Mouse (Mus musculus) stomach, postnatal 0 days (tissue): ENCODE results near the gene Lama4. TPM values are rescaled to one million over a fixed set of nuclear protein-coding genes. Genes with fewer than 3 reads are reported as not detected.

Source experiments
- ATAC-seq: fragments of 200-750 bp; cut with Nextera tagmentation; 2 replicates; pipeline ENCODE4 v1.8.0; 2017; ENCODE audit not compliant: low FRiP score, low TSS enrichment
- DNase-seq: peaks from one replicate; pipeline ENCODE4 v3.0.0-alpha.2; 2016; ENCODE audit warnings: low spot score
- H3K27ac ChIP-seq: fragments of 300-500 bp; sonication (generic); replicated peaks from 2 replicates; pipeline ENCODE4 v1.5.1; 2014; ENCODE audit warnings: mild to moderate bottlenecking, control low read depth
- H3K27me3 ChIP-seq: fragments of 300-500 bp; sonication (generic); 2 replicates; pipeline ENCODE4 v1.6.1; 2014; ENCODE audit warnings: low read length; ENCODE audit not compliant: control insufficient read depth, insufficient read depth
- H3K36me3 ChIP-seq: fragments of 300-500 bp; sonication (generic); 2 replicates; pipeline ENCODE4 v1.6.1; 2014; ENCODE audit warnings: low read length, mixed read lengths; ENCODE audit not compliant: control insufficient read depth, insufficient read depth
- H3K4me1 ChIP-seq: fragments of 300-500 bp; sonication (generic); replicated peaks from 2 replicates; pipeline ENCODE4 v1.6.1; 2014; ENCODE audit warnings: antibody characterized with exemption; ENCODE audit not compliant: control insufficient read depth, insufficient read depth
- H3K4me2 ChIP-seq: fragments of 300-500 bp; sonication (generic); replicated peaks from 2 replicates; pipeline ENCODE4 v1.6.1; 2014; ENCODE audit warnings: low read depth, mild to moderate bottlenecking, control low read depth, moderate library complexity
- H3K4me3 ChIP-seq: fragments of 300-500 bp; sonication (generic); 2 replicates; pipeline ENCODE4 v1.5.1; 2014; ENCODE audit warnings: low read depth, low read length, control low read depth
- H3K9ac ChIP-seq: fragments of 300-500 bp; sonication (generic); 2 replicates; pipeline ENCODE4 v1.6.1; 2014; ENCODE audit warnings: mild to moderate bottlenecking, low read length, control low read depth, mixed read lengths
- H3K9me3 ChIP-seq: fragments of 300-500 bp; sonication (generic); 2 replicates; pipeline ENCODE4 v1.6.1; 2016; ENCODE audit warnings: low read length; ENCODE audit not compliant: control insufficient read depth
- CTCF ChIP-seq: IDR thresholded peaks from 2 replicates; pipeline ENCODE4 v1.5.1; 2016; ENCODE audit warnings: antibody characterized with exemption, low read depth, mild to moderate bottlenecking, moderate library complexity
- EP300 ChIP-seq: optimal IDR thresholded peaks from 2 replicates; pipeline ENCODE3; 2016; ENCODE audit warnings: antibody characterized with exemption
- WGBS: fragments of 180-500 bp; shearing (Covaris S2); extraction: QIAGEN DNeasy Blood & Tissue Kit; methylation state at CpG from one replicate; pipeline ENCODE4 v1.1.7; 2014; 5-methylcytosine and 5-hydroxymethylcytosine counted together
- polyA plus RNA-seq: library from polyadenylated mRNA; unstranded; fragments of >200 nt; fragmentation: Nextera tagmentation; extraction: Ambion mirVana; gene quantifications from 2 replicates; pipeline ENCODE4 v1.2.1, GENCODE M21; 2015

Lama4 gene
- polyA plus RNA-seq, 1 experiment from 2014 or later = 27.6 TPM

DNA sequence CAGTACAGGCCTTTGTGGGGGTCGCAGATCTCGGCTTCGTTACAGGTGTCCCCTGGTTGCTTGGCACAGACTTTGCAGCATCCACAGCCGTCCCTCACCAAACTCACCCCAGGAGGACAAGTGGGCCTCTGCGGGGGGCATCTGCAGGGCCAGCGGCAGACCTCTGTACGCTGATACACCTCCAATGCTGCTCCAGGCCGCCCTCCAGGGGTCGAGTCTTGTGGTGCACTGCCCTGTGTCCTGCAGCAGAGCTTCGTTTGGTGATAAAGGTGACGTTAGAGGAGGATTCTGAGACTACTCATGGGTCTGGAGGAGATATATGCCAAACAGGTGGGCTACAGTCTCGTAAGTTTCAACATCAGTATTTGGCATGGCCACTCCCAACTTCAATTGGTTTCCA is 193.0 kb downstream of the Lama4 start:
- TF ChIP-seq EP300 (no peak), CTCF (no peak)

More for the DNA sequence above, 193.0 kb downstream of the Lama4 start:
- ATAC-seq = no peak
- Histone ChIP-seq H3K27me3 (no peaks in the 10 kb centered on the region), H3K27ac (no peak overlapping the region), H3K4me2 (no peak overlapping the region), H3K9ac (no peak overlapping the region), H3K4me1 (no peaks in the 10 kb centered on the region), H3K36me3 (no peaks in the 10 kb centered on the region), H3K9me3 (no peaks in the 10 kb centered on the region), H3K4me3 (no peak overlapping the region)
- DNase-seq = no peak
- WGBS = 58% methylated on average over 12 of the region's 12 CpGs

Other genes with a start within 250 kb of the Lama4 start
- not detected in 2 replicates for gene Rfpl4b, start 143.7 kb upstream of the Lama4 start, polyA plus RNA-seq
- gene Fam229b, start 168.4 kb downstream of the Lama4 start, polyA plus RNA-seq = 5.0 and 6.4 TPM in 2 replicates
- gene Tube1, start 168.5 kb downstream of the Lama4 start, polyA plus RNA-seq = 2.8 and 3.7 TPM in 2 replicates
- gene Ccn6, start 198.3 kb downstream of the Lama4 start, polyA plus RNA-seq = 0.10 and 0.18 TPM in 2 replicates